Mouse (Mus musculus) cerebellum, adult 2 months (tissue): ENCODE measurements at regions not wholly inside any gene's neighbourhood (a gene's known extent, or its start where the extent isn't known, plus 50 kb on each side); places are given as distances from the start of the nearest gene placed in this dataset.
A peak's percentile ranks its signal among the peaks of the same experiment; 100 is the strongest.

ENCODE experiments used
- DNase-seq, 2 experiments: peaks; one replicate each; pipeline ENCODE4 v3.0.0; 2021
- H3K27ac ChIP-seq: fragments of 200-500 bp; 2 replicates; pipeline ENCODE4 v1.5.1; 2012; ENCODE audit warnings: low read length, control low read depth, inconsistent platforms; ENCODE audit not compliant: insufficient read depth
- H3K27me3 ChIP-seq: fragments of 200-500 bp; 2 replicates; pipeline ENCODE4 v1.6.1; 2012; ENCODE audit warnings: inconsistent platforms, mild to moderate bottlenecking, low read length, moderate library complexity; ENCODE audit not compliant: control insufficient read depth, insufficient read depth
- H3K4me1 ChIP-seq: fragments of 200-500 bp; 2 replicates; pipeline ENCODE4 v1.6.1; 2011; ENCODE audit warnings: low read length; ENCODE audit not compliant: control insufficient read depth, insufficient read depth
- H3K4me3 ChIP-seq: fragments of 200-500 bp; replicated peaks from 2 replicates; pipeline ENCODE3; 2011; ENCODE audit warnings: mild to moderate bottlenecking, low read depth, low read length, control low read depth; ENCODE audit not compliant: insufficient read depth
- CTCF ChIP-seq: fragments of 200-500 bp; IDR thresholded peaks from 2 replicates; pipeline ENCODE4 v1.5.1; 2011; ENCODE audit warnings: low read depth, mild to moderate bottlenecking, control low read depth, low read length, moderate library complexity, borderline replicate concordance; ENCODE audit not compliant: insufficient read depth
- POLR2A ChIP-seq: fragments of 200-500 bp; IDR thresholded peaks from 2 replicates; pipeline ENCODE4 v1.6.1; 2011; ENCODE audit warnings: low read length, control low read depth, borderline replicate concordance; ENCODE audit not compliant: insufficient read depth
- WGBS: fragments of 180-500 bp; shearing (Covaris S2); methylation state at CpG from one replicate; pipeline ENCODE4 v1.1.7; 2018; 5-methylcytosine and 5-hydroxymethylcytosine counted together

DNA sequence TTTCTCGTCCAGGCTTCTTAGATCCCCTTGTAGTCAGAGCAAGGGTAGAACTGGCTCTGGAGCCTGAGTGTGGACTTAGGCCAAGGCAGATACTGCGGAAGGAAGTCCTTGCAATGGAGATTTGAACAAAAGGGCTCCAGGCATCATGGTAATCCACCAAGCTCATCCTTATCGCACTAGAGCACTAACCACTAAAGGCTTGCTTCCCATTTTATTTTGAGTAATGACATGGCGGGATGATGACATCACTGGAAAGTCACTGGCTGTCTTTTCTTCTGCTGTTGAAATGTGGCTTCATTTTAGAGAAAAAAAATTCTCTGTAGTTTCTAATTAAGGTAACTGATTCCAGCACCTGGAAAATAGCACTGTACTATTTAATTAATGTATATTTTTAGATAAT, 137.4 kb upstream of the Cnr1 start:
- Histone ChIP-seq H3K27ac (no peak overlapping the region), H3K4me1 (no peaks in the 10 kb centered on the region; the same call in 1 of the 2 replicates), H3K4me3 (no peak overlapping the region), H3K27me3 (no peaks in the 10 kb centered on the region)
- 89% methylated on average over 4 of the region's 4 CpGs for WGBS
- no peak for DNase-seq
- TF ChIP-seq CTCF: no peak
- TF ChIP-seq POLR2A: no peak

DNA sequence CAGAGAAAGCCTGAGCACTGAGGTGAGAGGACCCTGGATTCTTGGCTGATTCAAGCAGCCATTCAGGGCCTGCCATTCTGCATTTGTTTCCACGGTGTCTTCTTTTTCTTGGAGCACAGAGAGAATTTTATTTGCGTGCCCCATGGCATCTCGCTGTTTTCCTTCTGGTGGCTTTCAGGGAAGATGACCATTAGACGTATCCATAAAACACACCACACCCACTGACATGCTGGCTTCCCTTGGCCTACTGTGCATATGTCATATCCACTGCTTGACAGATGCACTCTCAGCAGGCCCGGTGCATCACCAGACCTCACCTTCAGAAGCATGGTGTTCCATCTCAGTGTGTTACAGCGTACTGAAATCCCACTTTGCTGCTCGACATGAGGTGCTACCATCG, 131.0 kb upstream of the Cnr1 start:
- DNase-seq: peak; percentile 88 to 95
- H3K4me1 ChIP-seq: peaks cover 21% of the 10 kb centered on the region
- H3K4me3 ChIP-seq: no peak overlapping the region
- 13% methylated on average over 8 of the region's 8 CpGs for WGBS
- TF ChIP-seq POLR2A (peak; percentile 6; the same call in 1 of the 2 replicates), CTCF (no peak; the same call in 1 of the 2 replicates)
- peak overlapping the region; percentile 73 for H3K27ac ChIP-seq
- H3K27me3 ChIP-seq: no peaks in the 10 kb centered on the region

DNA sequence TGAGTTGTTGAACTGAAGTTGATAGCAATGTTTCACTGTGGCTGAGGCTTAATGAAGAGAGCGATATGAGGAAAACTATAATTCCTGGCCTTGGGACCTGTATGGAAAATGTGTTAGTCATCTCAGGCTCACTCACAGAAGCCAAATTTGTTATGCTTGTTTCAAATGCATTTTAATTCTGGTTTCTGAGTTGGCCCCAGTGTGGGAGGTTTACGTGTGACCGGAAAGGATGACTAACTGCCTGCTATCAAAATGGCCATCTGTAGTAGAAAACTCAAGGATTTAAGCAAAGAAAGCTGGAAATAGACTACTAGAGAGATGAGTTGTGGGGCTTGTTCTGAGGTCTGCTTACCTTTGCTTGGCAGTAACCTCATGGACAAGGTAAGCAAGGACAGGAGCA, 128.9 kb upstream of the Cnr1 start:
- H3K27me3 ChIP-seq: no peaks in the 10 kb centered on the region
- TF ChIP-seq CTCF (no peak), POLR2A (no peak)
- peaks cover 29% of the 10 kb centered on the region for H3K4me1 ChIP-seq
- H3K4me3 ChIP-seq: no peak overlapping the region
- H3K27ac ChIP-seq: no peak overlapping the region
- DNase-seq: peak in 1 of 2 experiments; percentile 60
- 71% methylated on average over 3 of the region's 3 CpGs for WGBS

GRCm38 (mm10) chr4:33797964-33798363, 126.4 kb upstream of the Cnr1 start:
- WGBS: 47% methylated on average over 4 of the region's 4 CpGs
- DNase-seq: peak; percentile 60 to 74
- Histone ChIP-seq H3K27me3 (no peaks in the 10 kb centered on the region), H3K4me3 (no peak overlapping the region), H3K4me1 (peaks cover 21% of the 10 kb centered on the region), H3K27ac (peak overlapping the region; percentile 87)
- TF ChIP-seq POLR2A (no peak), CTCF (no peak)

GRCm38 (mm10) chr4:33798654-33799053, 125.7 kb upstream of the Cnr1 start:
- H3K4me1 ChIP-seq: peaks cover 17% of the 10 kb centered on the region
- no peak overlapping the region for H3K4me3 ChIP-seq
- 91% methylated on average over 6 of the region's 6 CpGs for WGBS
- DNase-seq: no peak
- TF ChIP-seq CTCF (no peak), POLR2A (no peak)
- no peaks in the 10 kb centered on the region for H3K27me3 ChIP-seq
- peak overlapping the region; percentile 87; the same call in 1 of the 2 replicates for H3K27ac ChIP-seq

DNA sequence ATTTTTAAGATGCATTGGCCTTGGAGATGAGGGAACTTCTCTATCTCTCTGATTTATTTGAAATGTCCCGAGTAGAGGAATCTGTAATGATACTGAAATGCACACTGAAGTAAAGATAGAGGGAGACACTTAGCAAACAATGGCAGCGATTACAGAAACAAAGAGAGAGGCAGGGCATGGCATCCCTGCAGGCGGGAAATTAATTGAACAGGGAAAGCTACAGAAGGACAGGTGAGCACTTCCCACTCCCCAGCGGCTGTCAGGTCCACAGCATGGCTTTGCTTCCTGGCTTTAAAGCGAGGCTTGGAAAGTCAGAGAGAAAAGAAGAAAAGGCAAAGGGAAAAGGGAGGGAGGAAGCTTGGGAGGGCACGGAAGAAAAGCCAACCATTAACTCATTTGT, 125.3 kb upstream of the Cnr1 start:
- peak overlapping the region; percentile 78 for H3K27ac ChIP-seq
- 19% methylated on average over 6 of the region's 6 CpGs for WGBS
- DNase-seq: peak; percentile 59 to 69
- H3K27me3 ChIP-seq: no peaks in the 10 kb centered on the region
- H3K4me1 ChIP-seq: peaks cover 16% of the 10 kb centered on the region
- no peak for TF ChIP-seq POLR2A
- peak; percentile 20; the same call in 1 of the 2 replicates for TF ChIP-seq CTCF
- H3K4me3 ChIP-seq: no peak overlapping the region

DNA sequence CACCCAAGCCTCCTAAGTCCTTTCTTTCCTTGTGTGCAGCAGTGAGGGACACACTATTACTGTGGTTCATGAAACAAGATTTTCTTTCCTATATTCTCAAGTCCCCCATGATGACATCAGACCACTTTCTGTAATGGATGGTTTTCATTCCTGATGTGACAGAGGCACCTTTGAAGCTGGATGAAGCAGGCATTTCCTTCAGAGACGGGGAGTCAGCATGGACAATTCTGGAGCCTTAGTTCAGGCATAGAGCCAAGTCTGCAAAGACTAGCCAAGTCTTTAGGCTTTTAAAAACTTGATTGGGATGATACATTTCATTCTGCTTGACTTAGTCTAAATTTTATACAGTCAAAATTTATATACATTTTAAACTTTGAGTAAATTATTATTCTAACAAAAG, 124.6 kb upstream of the Cnr1 start:
- Histone ChIP-seq H3K4me3 (no peak overlapping the region), H3K27me3 (no peaks in the 10 kb centered on the region), H3K4me1 (peaks cover 13% of the 10 kb centered on the region), H3K27ac (peak overlapping the region; percentile 78; the same call in 1 of the 2 replicates)
- no peak for TF ChIP-seq CTCF
- no peak for TF ChIP-seq POLR2A
- WGBS: 8% methylated on average over 1 of the region's 1 CpGs
- DNase-seq: peak in 1 of 2 experiments; percentile 45

GRCm38 (mm10) chr4:33812338-33812737, 112.1 kb upstream of the Cnr1 start:
- Histone ChIP-seq H3K4me3 (no peak overlapping the region), H3K27me3 (no peaks in the 10 kb centered on the region), H3K27ac (no peak overlapping the region), H3K4me1 (no peaks in the 10 kb centered on the region)
- no peak for DNase-seq
- WGBS: 96% methylated on average over 1 of the region's 1 CpGs
- TF ChIP-seq POLR2A: no peak
- TF ChIP-seq CTCF: no peak

GRCm38 (mm10) chr4:33823850-33824249, 100.5 kb upstream of the Cnr1 start:
- Histone ChIP-seq H3K27ac (no peak overlapping the region), H3K27me3 (no peaks in the 10 kb centered on the region), H3K4me3 (no peak overlapping the region), H3K4me1 (no peaks in the 10 kb centered on the region)
- DNase-seq: no peak
- TF ChIP-seq CTCF (no peak), POLR2A (no peak)
- WGBS: 24% methylated on average over 5 of the region's 5 CpGs
